In genomic region chr5:13421276-13421925, GRCm38 (mm10) we compare ENCODE assay signal across 21 mouse cellular contexts.
DNase-seq lines count a peak whose midpoint lies in the region; ATAC-seq and TF ChIP-seq lines count a peak whose summit lies in the region.
"Had no signal": no experiment of that assay in that cellular context is flagged by ENCODE, and none has a peak within 500 bp of the region (broad histone marks: within the 10 kb centered on the region; RNA-seq: fewer than 3 reads in every experiment).

No protein-coding gene starts in this region.

- H3K9me3 ChIP-seq in forebrain, embryonic 15.5 days: no peaks in the 10 kb centered on the region
- H3K9me3 ChIP-seq in forebrain, embryonic 12.5 days: no peaks in the 10 kb centered on the region
- H3K9me3 ChIP-seq: embryonic facial prominence, embryonic 12.5 days; heart, embryonic 13.5 days; limb, embryonic 10.5 days; midbrain, embryonic 12.5 days had no signal

- peak; percentile 96 for ATAC-seq in forebrain, embryonic 15.5 days (replicated peaks)
- ATAC-seq in forebrain, embryonic 12.5 days (ENCODE audit: low FRiP score): no peak

- DNase-seq in layer of hippocampus, adult 9-10 months (ENCODE audit: low spot score): peak; percentile 13
- no peak for DNase-seq in layer of hippocampus, postnatal 10 days (ENCODE audit: low spot score in 2 of 2)
- peak; percentile 89 for DNase-seq in brain, embryonic 14.5 days (ENCODE audit: low read depth)
- peak; percentile 39 for DNase-seq in layer of hippocampus, adult 9-11 months
- DNase-seq in thymus, postnatal 14 days: no peak
- DNase-seq: adrenal gland, postnatal 25 days; heart, adult 11 months; heart, postnatal 36 days; kidney, adult 11 months; lung, adult 2 months; retina, postnatal 1 day; thymus, adult 18-20 months had no signal

- H3K9ac ChIP-seq in forebrain, embryonic 15.5 days (replicated peaks): no peak overlapping the region
- H3K9ac ChIP-seq in forebrain, embryonic 12.5 days: no peak overlapping the region
- H3K9ac ChIP-seq: embryonic facial prominence, embryonic 12.5 days; heart, embryonic 13.5 days; midbrain, embryonic 12.5 days had no signal

- no peak for TF ChIP-seq CTCF in brain, embryonic 14.5 days (IDR thresholded peaks at IDR 0.05; ENCODE audit: borderline replicate concordance, extremely low read depth, insufficient read depth, insufficient read length)

- no peaks in the 10 kb centered on the region for H3K4me1 ChIP-seq in forebrain, embryonic 15.5 days
- H3K4me1 ChIP-seq in forebrain, embryonic 12.5 days: no peaks in the 10 kb centered on the region
- H3K4me1 ChIP-seq: embryonic facial prominence, embryonic 12.5 days had no signal

- no peaks in the 10 kb centered on the region for H3K27me3 ChIP-seq in forebrain, embryonic 15.5 days
- H3K27me3 ChIP-seq in forebrain, embryonic 12.5 days: no peaks in the 10 kb centered on the region
- H3K27me3 ChIP-seq: embryonic facial prominence, embryonic 12.5 days; heart, embryonic 13.5 days; midbrain, embryonic 12.5 days had no signal

- 19% methylated on average over 5 of the region's 5 CpGs for WGBS in forebrain, embryonic 15.5 days
- WGBS in forebrain, embryonic 12.5 days: 60% methylated on average over 5 of the region's 5 CpGs

- no peaks in the 10 kb centered on the region for H3K36me3 ChIP-seq in forebrain, embryonic 15.5 days
- no peaks in the 10 kb centered on the region for H3K36me3 ChIP-seq in forebrain, embryonic 12.5 days (replicated peaks)
- H3K36me3 ChIP-seq: embryonic facial prominence, embryonic 12.5 days; midbrain, embryonic 12.5 days had no signal

- no peak overlapping the region for H3K4me2 ChIP-seq in forebrain, embryonic 15.5 days (replicated peaks)
- H3K4me2 ChIP-seq in forebrain, embryonic 12.5 days: no peak overlapping the region
- H3K4me2 ChIP-seq: embryonic facial prominence, embryonic 12.5 days; heart, embryonic 13.5 days; liver, embryonic 11.5 days; midbrain, embryonic 12.5 days had no signal

- peak overlapping the region; percentile 76 for H3K27ac ChIP-seq in forebrain, embryonic 15.5 days (replicated peaks)
- H3K27ac ChIP-seq in forebrain, embryonic 12.5 days: no peak overlapping the region
- H3K27ac ChIP-seq: embryonic facial prominence, embryonic 12.5 days; heart, embryonic 13.5 days; kidney, postnatal 0 days; limb, embryonic 10.5 days; macrophage; midbrain, embryonic 12.5 days had no signal

- no peak for TF ChIP-seq POLR2A in brain, embryonic 14.5 days (IDR thresholded peaks at IDR 0.05; ENCODE audit: borderline replicate concordance, extremely low read depth, insufficient read depth, insufficient read length, poor library complexity, severe bottlenecking)

- no peak overlapping the region for H3K4me3 ChIP-seq in forebrain, embryonic 15.5 days
- H3K4me3 ChIP-seq in forebrain, embryonic 12.5 days (replicated peaks): no peak overlapping the region
- H3K4me3 ChIP-seq: embryonic facial prominence, embryonic 12.5 days; heart, embryonic 13.5 days; limb, embryonic 10.5 days; midbrain, embryonic 12.5 days had no signal

Comparison
In these comparisons a context has a peak if more than half of its experiments do, and no peak if none do; other contexts are left out.
1. DNase-seq: peak in layer of hippocampus, adult 9-10 months (single experiment), brain, embryonic 14.5 days (single experiment) and layer of hippocampus, adult 9-11 months (single experiment); none in layer of hippocampus, postnatal 10 days (0 of 2) and thymus, postnatal 14 days (single experiment).